20 mouse cellular contexts compared by ENCODE assay signal in the genomic region with DNA sequence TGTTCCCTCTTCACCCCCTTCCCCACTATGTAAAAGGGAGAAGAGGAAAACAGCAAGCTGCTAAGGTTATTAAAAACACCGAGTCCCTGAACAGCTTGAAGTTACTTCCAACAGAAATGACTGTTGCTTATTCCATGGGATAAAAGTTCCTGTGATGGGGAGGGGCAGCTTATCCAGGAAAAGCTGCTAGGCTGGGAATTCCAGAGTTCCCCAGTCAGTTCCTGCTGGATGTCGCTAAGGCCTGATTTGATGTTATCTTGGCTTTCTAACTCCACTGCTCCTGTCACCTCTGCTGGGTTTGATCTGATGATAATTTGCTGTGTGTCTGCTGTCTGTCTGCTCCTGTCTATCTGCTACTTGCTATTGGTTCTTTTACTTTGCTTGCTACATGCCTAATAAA. TPM values are rescaled to one million over a fixed set of nuclear protein-coding genes. Genes with fewer than 3 reads are reported as not detected.
DNase-seq lines count a peak whose midpoint lies in the region; TF ChIP-seq lines count a peak whose summit lies in the region.
"Had no signal": no experiment of that assay in that cellular context is flagged by ENCODE, and none has a peak within 500 bp of the region (broad histone marks: within the 10 kb centered on the region; RNA-seq: fewer than 3 reads in every experiment).

No protein-coding gene starts in this region.

- intact Hi-C loops in gastrocnemius, adult 2 months (cut with DNase I), result no loop called here

- TF ChIP-seq CTCF in gastrocnemius, adult 2 months (IDR thresholded peaks at IDR 0.05), result no peak

- no peak overlapping the region for H3K4me3 ChIP-seq in gastrocnemius, adult 2 months
- H3K4me3 ChIP-seq: embryonic facial prominence, embryonic 10.5 days; forebrain, embryonic 13.5 days; hindbrain, embryonic 15.5 days had no signal

- DNase-seq in gastrocnemius, adult 2 months, result no peak
- no peak for DNase-seq in gastrocnemius, postnatal 10 days
- peak; percentile 11 to 39 for DNase-seq in heart, adult 9 months (ENCODE audit: low spot score in 2 of 2)
- DNase-seq in heart, postnatal 4 days, result no peak
- peak; percentile 18 to 51 for DNase-seq in kidney, postnatal 25 days
- no peak for DNase-seq in kidney, adult 8-10 months
- peak; percentile 10 for DNase-seq in lung, postnatal 25 days (ENCODE audit: low spot score)
- no peak for DNase-seq in lung, postnatal 4 days
- DNase-seq: adrenal gland, adult 8-10 months; adrenal gland, postnatal 36 days; B cell, adult 2 months; cerebellum, adult 2 months; cerebellum, postnatal 10 days; forebrain, postnatal 0 days; gastrocnemius, postnatal 36 days; heart, postnatal 10 days had no signal

- H3K27ac ChIP-seq in gastrocnemius, adult 2 months, result peak overlapping the region; percentile 46
- H3K27ac ChIP-seq: embryonic facial prominence, embryonic 10.5 days; forebrain, embryonic 13.5 days; hindbrain, embryonic 15.5 days had no signal

RNA-seq across cellular contexts. Expression of a gene that starts 2.4 kb away (rescaled TPM):
- 10 to 100 TPM; 11.9 to 15.8 TPM for total RNA-seq in gastrocnemius, adult 2 months (2021)
- total RNA-seq in gastrocnemius, postnatal 10 days (2021), result 10 to 100 TPM; 11.4 to 16.8 TPM
- total RNA-seq in heart, postnatal 4 days (2021), result 10 to 100 TPM; 18.9 to 23.3 TPM

RNA-seq across cellular contexts. Expression of a gene that starts 27.3 kb away (rescaled TPM):
- 100 to 1,000 TPM; 282 to 343 TPM for total RNA-seq in gastrocnemius, adult 2 months (2021)
- total RNA-seq in gastrocnemius, postnatal 10 days (2021), result 100 to 1,000 TPM; 201 to 217 TPM
- 100 to 1,000 TPM; 392 to 414 TPM for total RNA-seq in heart, postnatal 4 days (2021)

RNA-seq across cellular contexts. Expression of a gene that starts 27.9 kb away (rescaled TPM):
- under 1 TPM; 0.22 to 0.28 TPM for total RNA-seq in gastrocnemius, adult 2 months (2021)
- total RNA-seq in gastrocnemius, postnatal 10 days (2021), result under 1 TPM; 0.23 to 0.25 TPM
- under 1 TPM; 0.50 to 0.74 TPM for total RNA-seq in heart, postnatal 4 days (2021)
- total RNA-seq: adrenal gland, postnatal 36 days; forebrain, postnatal 0 days; G1E; gastrocnemius, postnatal 36 days had no signal

RNA-seq across cellular contexts. Expression of a gene that starts 38.3 kb away (rescaled TPM):
- 1 to 10 TPM; 4.5 to 5.3 TPM for total RNA-seq in gastrocnemius, adult 2 months (2021)
- total RNA-seq in gastrocnemius, postnatal 10 days (2021), result 1 to 10 TPM; 2.5 to 3.7 TPM
- 1 to 10 TPM; 1.4 to 1.6 TPM for total RNA-seq in heart, postnatal 4 days (2021)

Comparison
In these comparisons a context has a peak if more than half of its experiments do, and no peak if none do; other contexts are left out.
1. DNase-seq: peak in heart, adult 9 months (2 of 2), kidney, postnatal 25 days (2 of 2) and lung, postnatal 25 days (single experiment); none in gastrocnemius, adult 2 months (single experiment), gastrocnemius, postnatal 10 days (single experiment), heart, postnatal 4 days (single experiment), kidney, adult 8-10 months (0 of 2) and lung, postnatal 4 days (0 of 2).